Mouse (Mus musculus): ENCODE data around the gene Hmox2. TPM values are rescaled to one million over a fixed set of nuclear protein-coding genes. Genes with fewer than 3 reads are reported as not detected.
"Not testable (repeated sequence)": the region's sequence is repeated elsewhere in the genome, so short reads cannot be mapped to it uniquely, and the experiment has no call there.

Hmox2 gene
- 104 and 109 TPM in 2 replicates for polyA plus RNA-seq (2014; fragmentation: Nextera tagmentation; extraction: Ambion mirVana)

DNA sequence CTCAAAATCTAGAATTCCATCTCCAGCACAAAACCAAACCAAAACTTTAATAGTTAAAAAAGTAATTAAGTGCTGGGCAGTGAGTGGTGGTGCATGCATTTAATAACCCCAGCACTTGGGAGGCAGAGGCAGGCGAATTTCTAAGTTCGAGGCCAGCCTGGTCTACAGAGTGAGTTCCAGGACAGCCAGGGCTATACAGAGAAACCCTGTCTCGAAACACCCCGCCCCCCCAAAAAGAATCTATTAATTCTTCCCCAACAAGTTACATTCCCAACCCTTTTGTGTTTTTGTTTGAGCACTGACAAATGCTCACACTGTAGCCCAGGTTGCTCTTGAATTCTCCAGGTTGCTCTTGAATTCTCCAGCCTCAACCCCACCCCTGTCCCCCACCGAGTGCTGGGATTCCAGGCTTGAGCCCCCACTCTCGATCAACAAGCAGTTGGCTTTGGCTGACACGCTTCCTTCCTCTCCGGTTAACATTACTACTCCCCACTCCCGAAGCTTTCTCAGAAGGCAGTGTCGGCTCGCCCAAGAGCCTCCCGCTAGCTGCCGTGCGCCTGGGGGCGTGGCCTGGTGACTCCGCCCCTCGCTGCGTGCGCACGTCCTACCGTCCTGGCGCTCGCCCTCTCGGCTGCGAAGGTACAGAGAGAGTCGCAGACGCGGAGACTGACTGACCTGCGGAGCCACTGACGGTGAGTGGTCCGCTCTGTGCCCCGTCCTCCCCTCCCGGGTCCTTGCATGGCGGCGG lies at the start of gene Hmox2:
TSS of gene Hmox2 (plus strand) at position 582 of the 748 bp plus-strand sequence.
- H3K36me3 ChIP-seq (ENCODE audit: insufficient read depth): no peaks in the 10 kb centered on the region
- DNase-seq (peak; percentile 97), ATAC-seq (ENCODE audit: insufficient read depth) (peak; percentile 94)
- H3K27me3 ChIP-seq (ENCODE audit: insufficient read depth, low read length): no peaks in the 10 kb centered on the region
- peak within 1 kb of the TSS; percentile 73 for H3K4me2 ChIP-seq
- no peaks in the 10 kb centered on the region for H3K9me3 ChIP-seq (ENCODE audit: low read depth, low read length)
- H3K4me1 ChIP-seq (ENCODE audit: insufficient read depth): 0 out of 2 replicates have a peak, but pooled peaks cover 6% of the 10 kb centered on the region
- H3K4me3 ChIP-seq (ENCODE audit: low read depth, low read length): peak within 1 kb of the TSS; percentile 80
- WGBS: 5% methylated on average over 35 of the region's 35 CpGs
- H3K9ac ChIP-seq: peak within 1 kb of the TSS; percentile 85
- peak within 1 kb of the TSS; percentile 83 for H3K27ac ChIP-seq (ENCODE audit: low read depth)
- no peak for TF ChIP-seq CTCF (IDR thresholded peaks at IDR 0.05; ENCODE audit: low read depth)

DNA sequence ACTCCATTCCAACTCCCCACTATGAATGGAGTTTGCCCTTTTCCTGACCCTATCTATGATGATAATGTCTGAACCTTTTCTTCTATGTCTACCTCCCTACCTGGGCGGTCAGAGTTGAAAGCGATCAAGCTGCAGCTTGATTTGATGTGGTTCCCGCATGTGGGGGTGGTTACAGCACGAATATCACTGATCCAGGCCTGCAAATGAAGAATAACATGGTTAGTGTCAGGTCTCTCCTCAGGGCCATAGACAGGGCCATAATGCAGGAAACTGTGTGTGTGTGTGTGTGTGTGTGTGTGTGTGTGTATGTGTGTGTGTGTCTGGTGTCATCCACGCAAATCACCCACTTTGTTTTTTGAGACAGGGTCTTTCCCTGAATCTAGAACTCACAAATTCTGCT lies 49.3 kb upstream of the Hmox2 start:
- Histone ChIP-seq H3K27ac (ENCODE audit: low read depth) (no peak overlapping the region), H3K4me2 (no peak overlapping the region), H3K27me3 (ENCODE audit: insufficient read depth, low read length) (no peaks in the 10 kb centered on the region), H3K9me3 (ENCODE audit: low read depth, low read length) (no peaks in the 10 kb centered on the region), H3K9ac (no peak overlapping the region), H3K4me3 (ENCODE audit: low read depth, low read length) (no peak overlapping the region), H3K4me1 (ENCODE audit: insufficient read depth) (peaks cover 6% of the 10 kb centered on the region; the same call in 1 of the 2 replicates), H3K36me3 (ENCODE audit: insufficient read depth) (peaks cover 13% of the 10 kb centered on the region)
- ATAC-seq (ENCODE audit: insufficient read depth): no peak
- no peak for DNase-seq
- WGBS: 88% methylated on average over 5 of the region's 5 CpGs
- no peak for TF ChIP-seq CTCF (IDR thresholded peaks at IDR 0.05; ENCODE audit: low read depth)

DNA sequence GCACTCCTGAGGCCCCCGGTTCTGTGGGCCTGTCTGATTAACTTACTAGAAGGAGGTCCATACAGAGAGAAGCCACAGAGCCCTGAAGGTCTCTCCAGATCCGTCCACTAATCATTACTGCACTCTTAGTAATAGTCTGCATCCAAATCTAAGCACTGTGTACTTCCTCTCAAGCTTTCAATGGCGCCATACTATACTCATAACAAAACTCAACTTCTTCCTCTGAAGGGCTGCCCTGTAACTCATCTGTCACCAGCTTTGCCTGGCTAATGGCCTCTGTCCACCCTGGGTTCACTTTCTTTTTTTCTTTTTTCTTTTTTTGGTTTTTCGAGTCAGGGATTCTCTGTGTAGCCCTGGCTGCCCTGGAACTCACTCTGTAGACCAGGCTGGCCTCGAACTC lies 48.1 kb upstream of the Hmox2 start:
- no peak overlapping the region for H3K4me2 ChIP-seq
- H3K36me3 ChIP-seq (ENCODE audit: insufficient read depth): peaks cover 13% of the 10 kb centered on the region
- H3K4me1 ChIP-seq (ENCODE audit: insufficient read depth): peaks cover 6% of the 10 kb centered on the region; the same call in 1 of the 2 replicates
- 71% methylated on average over 5 of the region's 5 CpGs for WGBS
- no peaks in the 10 kb centered on the region for H3K27me3 ChIP-seq (ENCODE audit: insufficient read depth, low read length)
- DNase-seq (no peak), ATAC-seq (ENCODE audit: insufficient read depth) (no peak)
- no peak for TF ChIP-seq CTCF (IDR thresholded peaks at IDR 0.05; ENCODE audit: low read depth)
- H3K27ac ChIP-seq (ENCODE audit: low read depth): no peak overlapping the region
- H3K4me3 ChIP-seq (ENCODE audit: low read depth, low read length): no peak overlapping the region
- no peak overlapping the region for H3K9ac ChIP-seq
- no peaks in the 10 kb centered on the region for H3K9me3 ChIP-seq (ENCODE audit: low read depth, low read length)

DNA sequence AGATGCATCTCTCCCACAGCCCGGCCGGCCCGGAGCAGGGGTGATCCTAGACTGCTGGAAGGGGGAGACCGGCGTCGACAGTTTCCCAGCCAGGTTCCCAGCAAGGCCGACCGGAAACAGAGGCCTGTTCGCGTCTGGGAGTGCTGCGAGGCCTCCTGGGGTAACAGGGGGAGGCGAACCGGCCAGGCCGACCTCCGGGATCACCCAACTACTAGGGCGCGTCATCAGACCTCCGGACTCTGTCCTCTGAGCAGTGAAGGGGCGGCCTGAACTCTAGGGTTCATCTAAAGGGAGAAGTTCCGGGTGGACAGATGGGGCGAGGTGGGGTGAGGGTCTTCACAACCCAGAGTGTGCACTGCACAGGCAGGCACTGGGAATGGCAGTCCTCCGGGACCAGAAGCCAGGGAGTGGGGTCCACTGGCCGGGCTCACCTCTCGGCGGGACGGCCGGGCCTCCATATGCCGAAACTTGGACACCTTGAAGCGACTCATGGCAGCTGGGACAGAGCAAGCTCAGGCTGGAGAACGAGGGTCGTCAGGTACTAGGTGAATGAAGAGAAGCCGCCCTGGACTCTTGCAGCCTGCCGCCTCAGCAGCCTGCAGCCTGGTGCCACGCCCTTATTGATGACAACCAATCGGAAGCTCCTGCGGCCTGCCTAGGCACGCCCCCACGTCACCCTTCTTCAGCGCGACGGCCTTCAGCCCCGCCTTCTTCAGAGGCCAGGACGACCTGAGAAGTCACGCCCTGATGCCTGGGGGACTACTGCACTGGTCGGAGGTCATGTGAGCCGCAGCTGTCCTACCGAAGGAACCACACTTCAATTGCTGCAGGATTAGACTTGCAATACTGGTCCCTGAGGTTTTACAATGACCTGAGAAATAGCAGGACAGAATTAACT lies 46.8 kb upstream of the Hmox2 start, which contains the start of gene Coro7:
TSS of gene Coro7 (minus strand) at position 657 of the 898 bp plus-strand sequence.
- Histone ChIP-seq H3K9me3 (ENCODE audit: low read depth, low read length) (no peaks in the 10 kb centered on the region), H3K4me2 (peak within 1 kb of the TSS; percentile 97), H3K27me3 (ENCODE audit: insufficient read depth, low read length) (no peaks in the 10 kb centered on the region), H3K9ac (peak within 1 kb of the TSS; percentile 69), H3K36me3 (ENCODE audit: insufficient read depth) (peaks cover 13% of the 10 kb centered on the region), H3K27ac (ENCODE audit: low read depth) (no peak within 1 kb of the TSS), H3K4me1 (ENCODE audit: insufficient read depth) (peaks cover 6% of the 10 kb centered on the region; the same call in 1 of the 2 replicates), H3K4me3 (ENCODE audit: low read depth, low read length) (peak within 1 kb of the TSS; percentile 68)
- ATAC-seq (ENCODE audit: insufficient read depth) (peak; percentile 89), DNase-seq (peak; percentile 96)
- TF ChIP-seq CTCF (IDR thresholded peaks at IDR 0.05; ENCODE audit: low read depth): no peak
- under 1% methylated on average over 47 of the region's 47 CpGs for WGBS

DNA sequence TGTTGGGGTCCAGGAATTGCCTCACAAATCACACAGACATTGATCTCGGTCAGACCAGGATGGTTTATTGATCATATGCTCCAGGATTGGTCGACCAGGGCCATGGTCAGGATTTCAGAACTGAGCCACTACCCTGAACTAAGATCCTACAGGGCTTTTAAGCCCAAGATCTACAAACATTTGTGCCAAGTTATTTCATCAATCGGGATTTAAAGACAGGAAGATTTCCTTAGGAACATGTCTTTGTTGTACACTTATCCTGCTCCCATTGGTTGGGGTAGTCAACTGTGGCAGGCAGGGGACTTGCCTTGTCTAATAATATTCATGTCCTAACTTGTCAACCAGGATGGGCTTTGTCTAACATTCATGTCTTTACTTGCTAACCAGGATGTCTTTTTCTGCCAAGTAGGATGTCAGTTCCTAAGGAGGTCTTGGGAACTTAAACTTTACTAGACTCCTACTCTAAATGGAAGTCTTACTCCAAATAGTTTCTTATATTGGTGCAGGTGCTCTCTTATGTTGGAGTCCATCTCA lies 45.2 kb upstream of the Hmox2 start:
- not testable (repeated sequence) for H3K36me3 ChIP-seq (ENCODE audit: insufficient read depth); H3K4me2 ChIP-seq; DNase-seq; H3K9me3 ChIP-seq (ENCODE audit: low read depth, low read length); H3K4me1 ChIP-seq (ENCODE audit: insufficient read depth); H3K27me3 ChIP-seq (ENCODE audit: insufficient read depth, low read length); ATAC-seq (ENCODE audit: insufficient read depth); H3K4me3 ChIP-seq (ENCODE audit: low read depth, low read length); H3K9ac ChIP-seq; H3K27ac ChIP-seq (ENCODE audit: low read depth)
- WGBS: 71% methylated on average over 3 of the region's 3 CpGs

DNA sequence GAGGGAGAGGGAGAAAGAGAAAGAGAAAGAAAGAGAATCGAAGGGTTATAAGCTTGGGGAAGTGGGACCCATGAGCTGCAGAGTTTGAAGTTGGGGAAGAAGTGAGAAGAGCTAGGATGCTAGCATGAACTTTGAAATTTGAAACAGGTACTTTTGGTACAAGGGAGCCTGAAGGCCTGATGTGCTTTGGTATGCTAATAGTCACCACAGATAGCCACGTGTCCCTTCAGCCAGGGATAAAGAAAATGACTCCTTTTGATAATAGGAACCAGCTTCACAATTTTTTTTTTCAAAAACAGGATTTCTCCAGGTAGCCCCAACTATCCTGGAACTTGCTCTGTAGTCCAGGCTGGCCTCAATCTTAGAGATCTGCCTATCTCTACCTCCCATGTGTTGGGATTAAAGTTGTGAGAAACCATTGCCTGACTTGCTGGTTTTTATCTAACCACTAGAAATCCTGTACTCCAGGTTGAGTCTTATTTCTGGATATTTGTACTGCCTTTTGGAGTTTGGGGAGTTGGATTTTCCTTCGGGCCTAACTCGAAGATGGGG lies 43.5 kb upstream of the Hmox2 start:
- peak overlapping the region; percentile 94 for H3K4me2 ChIP-seq
- no peak overlapping the region for H3K9ac ChIP-seq
- H3K4me3 ChIP-seq (ENCODE audit: low read depth, low read length): 0 out of 2 replicates have a peak overlapping the region, but pooled peaks have one; percentile 95

More for the DNA sequence above, 43.5 kb upstream of the Hmox2 start:
- Histone ChIP-seq H3K36me3 (ENCODE audit: insufficient read depth) (peaks cover 9% of the 10 kb centered on the region), H3K27me3 (ENCODE audit: insufficient read depth, low read length) (no peaks in the 10 kb centered on the region), H3K9me3 (ENCODE audit: low read depth, low read length) (no peaks in the 10 kb centered on the region), H3K4me1 (ENCODE audit: insufficient read depth) (peaks cover 6% of the 10 kb centered on the region; the same call in 1 of the 2 replicates), H3K27ac (ENCODE audit: low read depth) (no peak overlapping the region)
- DNase-seq: no peak
- ATAC-seq (ENCODE audit: insufficient read depth): no peak
- no peak for TF ChIP-seq CTCF (IDR thresholded peaks at IDR 0.05; ENCODE audit: low read depth)
- WGBS: 72% methylated on average over 4 of the region's 4 CpGs

All from lung, embryonic 14.5 days (tissue).